Mouse (Mus musculus): ENCODE measurements around the gene Mboat1.

Mboat1 gene

DNA sequence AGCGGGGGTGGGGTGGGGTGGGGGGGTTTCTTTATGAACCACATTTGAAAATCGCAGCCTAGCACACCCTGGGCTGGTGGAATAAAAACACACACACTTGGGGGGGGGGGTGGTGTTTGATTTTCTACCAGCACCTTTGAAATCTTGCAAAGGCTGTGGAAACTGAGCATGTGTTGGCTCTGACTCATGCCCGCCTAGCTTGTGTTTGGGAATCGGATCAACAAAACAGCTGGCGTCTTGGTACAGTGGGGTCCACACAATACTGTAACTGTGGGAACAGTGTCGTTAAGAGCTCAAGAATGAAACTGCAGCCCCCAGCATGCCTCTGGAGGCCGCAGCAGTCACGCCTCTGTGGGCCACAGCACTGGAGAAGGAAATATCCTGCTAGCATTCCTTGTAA, 50.2 kb downstream of the Mboat1 start:
- peak; percentile 3 to 11 for DNase-seq

DNA sequence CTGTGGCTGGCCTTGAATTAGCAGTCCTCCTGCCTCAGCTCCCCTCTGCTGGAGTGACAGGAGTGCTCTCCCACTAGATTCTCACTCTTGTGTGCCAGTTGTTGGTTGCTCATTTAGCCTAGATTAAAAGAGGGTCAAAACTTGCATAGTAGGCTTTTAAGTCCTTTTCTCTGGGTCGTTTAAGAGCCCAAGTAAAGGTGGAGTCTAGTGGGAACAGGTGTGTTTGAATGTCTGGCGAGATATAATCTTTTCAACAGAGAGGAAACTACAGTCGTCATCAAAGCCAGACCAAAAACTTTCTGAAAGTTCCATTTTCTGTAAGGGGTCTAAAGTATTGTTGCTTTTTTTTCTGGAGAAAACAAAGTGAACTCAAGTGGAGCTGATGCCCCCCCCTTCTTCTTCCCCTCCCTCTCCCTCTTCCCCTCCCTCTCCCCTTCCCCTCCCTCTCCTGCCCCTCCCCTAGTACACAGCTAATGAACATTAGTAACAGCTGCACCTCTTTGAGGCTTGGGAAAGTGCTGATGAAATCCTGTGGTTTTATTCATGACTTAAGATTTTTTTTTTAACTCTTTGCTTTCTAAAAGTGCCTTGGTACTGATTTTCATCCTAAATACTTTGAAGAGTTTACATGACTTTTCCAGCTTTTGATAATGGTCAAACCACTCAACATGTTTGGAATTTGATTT, 55.9 kb downstream of the Mboat1 start:
- DNase-seq: no peak

DNA sequence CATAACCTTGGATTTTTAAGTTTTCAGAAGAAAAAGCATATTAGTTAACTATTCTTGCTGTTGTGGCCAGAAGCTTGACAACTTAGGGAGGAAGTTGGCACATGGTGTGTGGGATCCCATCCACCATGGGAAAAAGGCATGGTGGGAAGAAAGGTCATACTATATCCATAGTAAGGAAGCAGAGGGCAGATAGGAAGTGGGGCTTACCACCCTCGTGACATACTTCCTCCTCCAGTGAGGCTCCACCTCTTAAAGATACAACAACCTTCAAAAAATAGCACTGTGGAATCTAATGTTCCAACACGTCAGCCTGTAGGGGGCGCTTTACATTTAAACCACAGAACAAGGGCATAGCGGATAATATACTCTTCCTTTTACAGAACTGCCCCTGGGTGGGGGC, 57.1 kb downstream of the Mboat1 start:
- no peak for DNase-seq

DNA sequence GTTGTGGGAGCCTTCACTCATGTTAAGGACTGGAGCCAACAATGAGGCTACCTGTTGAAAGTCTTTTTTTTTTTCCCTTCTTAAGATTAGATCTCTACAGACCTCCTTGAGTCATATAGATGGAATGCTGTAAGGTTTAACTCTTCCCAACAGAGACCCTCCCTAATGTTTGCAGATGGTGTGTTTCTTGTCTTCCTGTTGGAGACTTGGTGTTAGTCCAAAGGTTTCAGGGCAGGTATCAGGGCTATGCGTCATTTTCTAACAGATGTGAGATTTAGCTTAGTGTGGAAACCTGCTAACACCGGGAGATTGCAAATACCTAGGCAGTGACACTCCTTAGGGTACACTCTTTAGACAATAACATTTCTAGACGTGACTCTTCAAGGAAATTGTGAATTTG, 58.5 kb downstream of the Mboat1 start:
- DNase-seq: no peak

DNA sequence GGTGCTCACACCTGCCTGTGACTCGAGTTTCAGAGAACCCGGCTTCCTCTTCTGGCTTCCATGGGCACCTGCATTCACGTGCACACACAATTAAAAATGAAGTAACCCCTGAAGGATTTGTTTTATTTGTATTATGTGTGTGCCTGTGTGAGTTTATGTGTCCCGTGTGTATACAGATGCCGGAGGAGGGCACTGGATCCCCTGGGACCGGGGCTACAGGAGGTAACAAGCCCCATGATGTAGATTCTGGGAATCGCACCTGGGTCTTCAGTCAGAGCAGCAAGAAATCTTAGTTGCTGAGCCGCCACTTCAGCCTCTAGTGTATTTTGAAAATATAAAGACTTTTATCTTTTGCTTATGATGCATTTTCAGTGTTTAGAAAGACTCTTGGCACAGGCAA, 60.4 kb downstream of the Mboat1 start:
- no peak for DNase-seq

DNA sequence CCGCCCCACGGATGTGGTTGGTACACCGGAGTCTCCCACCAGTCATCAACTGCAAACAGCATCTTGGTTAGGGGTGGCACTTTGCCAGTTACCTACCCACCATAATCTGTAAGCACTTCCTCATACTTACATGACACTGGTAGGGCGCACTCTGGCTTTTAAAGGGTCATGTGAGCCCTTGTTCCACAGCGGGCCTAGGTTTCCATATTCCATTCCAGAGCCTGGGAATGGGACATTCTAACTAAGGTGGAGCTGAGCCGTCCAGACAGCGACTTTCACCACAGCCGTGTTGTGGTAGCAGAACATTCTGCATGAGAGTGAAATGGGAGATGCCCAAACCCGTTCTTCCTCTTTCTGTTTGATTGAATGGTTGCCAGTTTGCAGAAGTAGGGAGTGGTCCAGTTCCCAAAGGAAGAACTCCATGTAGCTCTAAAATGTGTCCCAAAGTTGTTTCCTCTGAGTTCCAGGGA, 61.8 kb downstream of the Mboat1 start:
- no peak for DNase-seq

DNA sequence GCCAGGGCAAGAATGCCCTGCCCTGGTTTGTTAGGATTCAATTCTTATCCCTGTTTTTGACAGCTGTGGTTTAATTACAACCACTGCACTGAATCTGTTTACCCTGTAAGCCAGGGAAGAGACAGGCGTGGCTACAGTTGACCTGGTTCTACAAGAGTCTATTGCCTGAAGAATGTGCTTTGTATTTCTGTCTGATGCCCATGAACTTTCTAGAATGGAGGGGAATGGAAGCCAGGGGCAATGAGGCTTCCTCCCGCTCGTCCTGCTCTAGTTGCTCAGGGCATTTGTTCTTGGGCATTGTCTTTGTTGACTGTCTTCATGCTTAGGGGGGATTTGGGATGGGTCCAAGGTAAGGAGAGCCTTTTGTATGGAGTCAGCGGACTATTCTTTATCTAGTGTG, 63.5 kb downstream of the Mboat1 start:
- DNase-seq: no peak

DNA sequence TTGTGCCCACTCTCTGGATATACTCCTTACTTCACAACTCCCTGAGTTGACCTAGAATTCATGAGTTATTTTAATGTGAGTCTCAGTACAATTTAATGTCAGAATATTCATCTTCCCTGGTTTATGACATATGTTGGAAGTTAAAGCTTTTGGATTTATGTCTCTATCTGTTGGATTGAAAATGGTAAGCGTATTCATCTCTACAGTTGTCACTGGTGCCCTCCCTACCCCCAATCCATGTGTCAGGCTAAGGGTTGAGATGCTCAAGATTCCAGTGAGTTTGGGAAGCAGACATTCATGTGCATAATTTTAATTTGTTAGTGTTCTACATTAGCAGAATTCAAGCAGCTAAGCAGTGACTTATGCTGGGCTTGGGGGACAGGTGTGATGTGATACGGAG, 64.4 kb downstream of the Mboat1 start:
- DNase-seq: no peak

DNA sequence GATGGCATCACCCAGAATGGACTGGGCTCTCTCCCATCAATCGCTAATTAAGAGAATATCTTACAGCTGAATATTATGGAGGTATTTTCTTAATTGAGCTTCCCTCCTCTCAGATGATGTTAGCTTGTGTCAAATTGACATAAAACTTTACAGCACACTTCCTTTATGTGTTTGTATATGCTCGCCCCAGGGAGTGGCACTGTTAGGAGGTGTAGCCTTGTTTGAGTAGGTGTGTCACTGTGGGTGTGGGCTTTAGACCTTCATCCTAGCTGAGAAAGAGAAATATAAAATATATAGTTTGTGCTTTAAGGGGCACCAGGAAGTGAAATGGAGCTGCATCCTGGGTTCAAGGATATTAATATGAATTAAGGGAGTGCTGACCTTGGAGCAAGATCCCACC, 66.7 kb downstream of the Mboat1 start:
- DNase-seq: no peak

DNA sequence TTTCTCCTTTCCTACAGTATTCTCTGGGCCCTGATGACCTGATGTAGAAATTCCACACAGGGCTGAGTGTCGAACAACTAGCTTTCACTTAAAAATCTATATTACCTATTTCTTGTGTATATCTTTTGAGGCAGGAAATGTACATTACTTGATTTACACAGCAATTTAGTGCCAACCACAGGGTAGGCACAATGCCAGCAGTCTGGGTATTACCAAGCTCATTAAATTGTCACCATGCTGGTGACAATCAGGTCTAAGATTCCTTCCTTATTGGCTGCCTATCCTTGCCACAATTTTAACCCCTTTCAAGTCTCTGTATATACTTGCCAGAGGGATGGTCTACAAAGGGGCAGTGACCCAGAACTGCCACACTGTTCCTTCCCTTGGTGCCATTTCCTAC, 71.9 kb downstream of the Mboat1 start:
- no peak for DNase-seq

DNA sequence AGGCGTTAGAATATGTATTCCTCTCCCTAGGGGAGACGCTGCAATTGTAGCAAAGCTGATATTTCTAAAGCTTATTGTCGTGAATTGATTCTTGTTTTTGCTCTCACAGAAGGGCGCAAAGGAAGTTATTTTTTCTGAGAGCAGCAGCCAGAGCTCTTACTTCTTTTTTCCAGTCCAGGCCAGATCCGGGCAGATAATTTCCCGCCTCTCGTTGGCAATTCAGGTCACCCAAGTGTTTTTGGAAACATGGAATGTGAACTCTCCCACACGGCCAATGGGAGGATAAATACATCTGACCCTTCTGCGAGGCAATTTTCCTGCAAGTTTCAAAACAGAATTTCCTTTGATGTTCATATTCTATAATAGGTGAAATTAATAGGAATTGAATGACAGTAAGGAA, 77.0 kb downstream of the Mboat1 start:
- no peak for DNase-seq

DNA sequence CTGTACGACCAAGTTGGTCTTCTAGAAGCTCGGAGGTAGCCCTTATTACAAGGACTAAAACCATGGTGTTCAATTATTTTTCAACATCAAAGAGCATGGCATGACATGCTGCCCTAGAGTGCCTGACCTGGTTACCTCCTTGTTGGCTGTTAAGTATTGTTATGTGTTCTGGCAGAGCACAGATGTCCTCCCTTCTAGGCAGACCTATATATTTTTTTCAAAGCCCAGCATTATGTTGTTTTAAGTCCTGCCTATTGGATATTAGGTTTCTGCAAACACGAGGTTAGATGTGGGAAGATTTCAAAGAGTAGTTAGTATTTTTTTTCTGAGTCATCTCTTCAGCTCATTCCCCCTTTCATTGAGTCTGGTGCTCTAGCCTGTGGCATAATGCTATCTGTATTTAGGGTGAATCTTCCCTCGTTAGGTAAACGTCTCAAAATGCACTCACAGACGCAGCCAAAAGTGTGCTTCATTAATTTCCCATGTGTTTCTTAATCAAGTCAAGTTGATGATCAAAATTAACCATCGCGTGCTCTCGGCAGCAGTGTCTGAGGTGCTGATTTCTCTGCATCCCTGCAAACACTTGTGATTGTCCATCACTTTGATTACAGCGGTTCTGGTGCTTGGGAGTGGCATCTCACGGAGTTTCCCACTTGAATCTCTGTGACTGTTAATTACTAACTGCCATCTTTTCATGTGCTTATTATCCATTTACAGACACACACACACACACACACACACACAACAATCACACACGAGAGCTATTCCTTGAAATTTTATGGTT, 81.5 kb downstream of the Mboat1 start:
- DNase-seq: no peak

DNA sequence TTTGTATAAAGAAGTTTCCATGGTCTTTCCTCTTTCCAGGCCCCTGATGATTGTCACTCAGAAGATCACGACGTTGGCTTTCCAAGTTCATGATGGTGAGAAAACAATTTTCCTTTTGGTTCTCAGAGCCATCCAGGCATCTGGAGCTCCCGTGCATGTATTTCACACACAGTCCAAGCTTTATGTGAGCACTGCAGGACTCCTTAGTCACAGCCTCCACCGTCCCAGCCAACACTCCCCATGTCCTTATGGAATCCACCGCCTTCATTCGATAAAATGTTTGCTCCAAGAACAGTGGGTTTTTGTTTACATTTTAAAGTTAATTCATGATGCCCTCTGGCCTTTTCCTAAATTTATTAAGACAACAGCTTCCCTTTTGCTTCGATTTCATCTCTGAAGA, 83.3 kb downstream of the Mboat1 start:
- DNase-seq: no peak

DNA sequence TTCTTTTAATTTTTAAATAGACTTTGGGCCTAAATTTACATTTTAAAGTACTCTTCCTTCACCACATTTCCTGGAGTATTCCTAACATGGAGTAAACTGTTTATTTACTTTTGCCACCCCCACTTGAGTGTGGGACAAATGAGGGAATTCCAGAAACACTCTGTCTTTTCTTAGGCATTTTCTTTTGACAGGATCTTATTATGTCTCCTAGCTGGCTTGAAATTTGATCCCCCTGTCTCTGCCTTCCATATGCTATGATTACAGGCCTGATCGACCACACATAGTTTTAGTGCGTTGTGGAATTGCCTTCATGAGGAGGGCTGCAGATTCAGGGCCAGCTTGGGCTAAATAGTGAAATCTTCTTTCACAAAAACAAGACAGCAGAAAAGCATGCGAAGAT, 85.0 kb downstream of the Mboat1 start:
- no peak for DNase-seq

DNA sequence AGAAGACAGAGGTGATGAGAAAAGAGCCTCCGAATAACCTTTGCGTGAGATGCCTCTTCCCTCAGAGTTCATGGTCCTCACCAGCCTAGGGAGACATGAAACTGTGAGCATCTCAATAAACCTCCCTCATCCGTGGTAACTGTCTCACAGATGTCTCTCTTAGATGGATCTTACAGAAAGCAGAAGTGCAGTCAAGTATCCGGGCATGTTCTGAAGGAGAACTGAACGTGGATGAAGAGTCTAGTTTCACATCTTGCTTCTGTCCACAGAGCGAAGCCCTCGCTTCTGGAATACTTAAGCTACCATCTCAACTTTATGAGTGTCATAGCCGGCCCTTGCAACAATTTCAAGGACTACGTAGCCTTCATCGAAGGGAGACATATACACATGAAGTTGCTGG, 87.8 kb downstream of the Mboat1 start:
- DNase-seq: no peak

DNA sequence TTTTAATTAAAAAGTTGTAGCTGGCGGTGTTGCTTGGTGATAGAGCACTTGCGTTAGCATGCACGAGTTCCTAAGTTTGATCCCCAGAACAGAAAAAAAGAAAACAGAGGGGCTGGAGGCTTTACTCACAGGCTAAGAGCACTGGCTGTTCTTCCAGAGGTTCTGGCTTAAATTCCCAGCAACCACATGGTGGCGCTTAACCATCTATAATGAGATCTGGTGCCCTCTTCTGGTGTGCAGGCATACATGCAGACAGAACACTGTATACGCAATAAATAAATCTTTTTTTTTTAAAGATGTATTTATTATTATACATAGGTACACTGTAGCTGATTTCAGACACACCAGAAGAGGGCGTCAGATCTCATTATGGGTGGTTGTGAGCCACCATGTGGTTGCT, 88.4 kb downstream of the Mboat1 start:
- no peak for DNase-seq

DNA sequence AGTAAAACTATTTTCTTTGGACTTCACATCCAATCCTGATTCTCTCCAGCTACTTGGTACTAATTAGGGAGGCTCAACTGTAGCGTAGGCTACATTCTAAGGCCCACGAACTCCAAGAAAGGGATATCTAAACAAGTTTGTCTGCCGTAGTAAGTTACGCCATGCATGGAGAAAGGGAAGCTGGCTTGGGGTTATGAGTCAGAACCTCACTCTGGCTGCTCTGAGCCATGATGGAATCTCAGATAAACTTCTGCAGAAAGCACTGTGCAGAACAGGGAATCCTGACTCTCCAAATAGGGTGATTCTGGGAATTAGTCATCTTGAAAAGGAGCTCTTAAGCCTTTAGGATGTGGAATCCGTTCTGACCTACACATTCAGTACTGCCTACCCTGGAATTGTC, 92.5 kb downstream of the Mboat1 start:
- no peak for DNase-seq

DNA sequence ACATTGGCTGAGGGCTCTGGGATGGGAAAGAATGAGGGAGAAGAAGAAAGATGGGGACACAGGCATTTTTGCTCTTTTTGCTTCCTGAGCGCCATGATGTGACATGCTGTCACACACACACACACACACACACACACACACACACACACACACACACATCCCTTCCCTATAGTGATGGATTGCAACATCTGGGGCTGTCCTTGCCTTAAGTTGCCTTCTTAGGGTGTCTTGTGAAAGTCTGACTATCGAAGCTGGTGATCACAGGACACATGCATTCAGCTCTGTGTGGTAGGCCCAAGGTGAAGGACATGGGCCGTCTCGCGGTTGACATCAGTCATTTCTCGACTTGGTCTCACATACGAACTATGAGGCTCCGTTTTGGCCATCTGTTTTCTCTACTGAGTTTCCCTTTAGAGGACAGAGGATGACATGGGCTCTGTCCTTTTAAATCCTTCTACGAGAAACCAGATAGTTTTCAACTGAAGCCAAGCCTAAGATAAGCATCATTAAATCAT, 93.4 kb downstream of the Mboat1 start:
- DNase-seq: no peak

DNA sequence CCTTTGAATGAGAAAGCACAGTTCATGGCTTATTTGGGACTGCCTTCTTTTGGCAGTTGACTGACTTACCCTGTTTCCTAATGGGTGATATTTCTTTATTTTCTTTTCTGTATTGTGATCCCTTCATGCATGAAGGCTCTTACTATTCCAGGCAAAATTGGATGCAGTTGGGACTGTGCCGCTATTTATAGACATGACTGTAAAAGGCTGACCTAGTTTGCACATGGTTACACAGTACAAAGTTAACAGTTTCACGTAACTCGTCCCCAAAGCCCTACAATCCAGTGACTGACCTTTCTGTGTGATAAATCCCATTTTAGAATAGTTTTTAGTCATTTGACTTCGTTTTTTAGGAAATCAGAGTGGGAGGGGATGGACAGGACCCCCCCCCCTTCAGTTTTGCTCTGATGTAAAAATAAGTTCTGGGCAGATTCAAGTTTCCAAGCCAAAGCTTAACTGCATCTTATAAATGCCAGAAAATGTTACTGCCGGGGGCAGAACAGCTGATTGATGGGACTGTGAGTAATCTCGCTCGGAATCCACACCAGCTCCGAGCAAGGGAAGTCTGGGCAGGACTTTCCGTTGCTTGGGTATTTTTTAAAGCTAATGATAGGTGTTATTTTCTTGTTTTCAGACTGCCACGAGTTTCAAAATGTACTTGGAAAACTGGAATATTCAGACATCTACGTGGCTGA, 98.9 kb downstream of the Mboat1 start:
- peak; percentile 31 to 39 for DNase-seq

DNA sequence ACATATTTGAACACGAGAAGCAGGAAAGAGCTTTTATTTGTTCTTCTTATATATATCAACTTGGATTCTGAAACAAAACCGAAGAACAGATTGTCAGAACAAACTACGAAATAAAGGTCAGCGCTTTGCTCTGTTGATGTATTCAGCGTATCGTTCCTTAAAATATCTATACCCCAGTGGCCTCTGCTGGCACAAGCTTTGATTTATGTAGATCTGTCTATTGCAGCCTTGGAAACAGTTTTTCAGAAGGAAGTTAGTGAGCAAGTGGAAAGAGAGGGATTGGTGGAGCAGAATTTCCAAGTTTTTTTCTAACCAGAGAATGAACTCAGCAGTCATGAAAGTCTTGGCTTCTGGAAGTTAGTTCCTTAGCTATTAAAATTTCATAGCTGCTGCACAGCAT, 103.1 kb downstream of the Mboat1 start:
- no peak for DNase-seq

DNA sequence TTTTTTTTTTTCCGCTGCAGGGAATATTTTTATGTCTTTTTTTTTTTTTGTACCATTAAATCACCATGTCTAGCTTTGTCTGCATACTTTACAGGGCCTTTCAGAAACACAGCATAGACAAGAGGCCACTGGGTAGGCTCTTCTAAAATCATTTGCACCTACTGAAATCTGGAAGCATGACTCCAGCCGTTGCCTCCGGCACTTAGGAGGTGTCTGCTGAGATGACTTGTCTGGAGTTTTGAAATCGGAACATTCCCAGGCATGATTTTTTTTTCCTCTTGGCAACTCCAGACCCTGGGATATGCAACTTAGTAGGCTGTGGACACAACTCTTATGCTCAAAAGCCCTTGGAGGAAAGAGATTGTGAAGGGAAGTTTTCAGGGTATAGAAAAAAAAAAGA, 109.3 kb downstream of the Mboat1 start:
- DNase-seq: no peak

DNA sequence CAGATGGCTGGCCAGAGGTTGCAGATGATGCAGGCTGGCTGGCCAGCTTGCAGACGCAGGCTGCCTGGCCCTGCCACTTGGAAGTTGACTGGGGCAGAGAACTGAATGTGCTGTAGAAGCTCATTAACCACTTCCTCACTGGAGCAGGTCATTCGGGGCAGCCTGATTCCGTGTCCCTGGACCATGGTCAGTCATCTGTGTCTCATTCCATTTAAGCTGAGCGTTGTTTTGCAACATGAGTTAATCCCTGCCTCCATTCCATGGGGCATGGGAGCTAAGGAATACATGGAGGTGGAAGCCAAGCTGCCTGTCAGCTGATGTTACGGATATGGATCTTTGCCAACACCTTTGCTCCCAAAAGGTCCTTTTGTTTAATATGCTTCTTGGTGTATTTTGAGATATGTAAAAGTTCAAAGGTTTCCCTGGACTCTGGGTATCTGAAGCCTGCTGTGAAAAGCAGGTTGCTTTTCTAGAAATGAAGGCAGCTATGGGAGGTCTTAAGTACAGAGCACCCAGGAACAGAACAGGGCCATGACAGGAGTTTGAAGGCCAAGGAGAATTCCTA, 114.1 kb downstream of the Mboat1 start:
- DNase-seq: no peak

DNA sequence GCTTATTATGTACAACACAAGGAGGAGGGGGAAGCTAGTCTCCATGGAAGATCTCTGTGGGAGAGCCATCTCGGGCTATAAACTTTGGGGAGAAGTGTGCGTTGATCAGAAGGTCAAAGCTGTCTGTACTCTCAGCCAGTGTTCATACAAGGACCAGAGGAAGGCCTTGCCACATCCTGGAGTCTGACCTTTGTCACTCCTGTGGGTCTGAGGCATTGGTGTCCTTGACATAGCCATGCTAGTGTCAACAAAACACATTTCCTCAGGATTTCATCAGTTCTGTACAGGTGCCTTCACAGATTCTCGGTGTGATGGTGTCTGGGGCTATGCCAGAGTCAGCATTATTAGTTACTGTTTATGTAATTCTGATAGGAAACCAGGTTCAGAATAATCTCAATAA, 115.1 kb downstream of the Mboat1 start:
- DNase-seq: no peak

Data from cerebellum, postnatal 14 days (tissue).